Mouse (Mus musculus): ENCODE data around the gene Dnmt3l.

The Dnmt3l gene

DNA sequence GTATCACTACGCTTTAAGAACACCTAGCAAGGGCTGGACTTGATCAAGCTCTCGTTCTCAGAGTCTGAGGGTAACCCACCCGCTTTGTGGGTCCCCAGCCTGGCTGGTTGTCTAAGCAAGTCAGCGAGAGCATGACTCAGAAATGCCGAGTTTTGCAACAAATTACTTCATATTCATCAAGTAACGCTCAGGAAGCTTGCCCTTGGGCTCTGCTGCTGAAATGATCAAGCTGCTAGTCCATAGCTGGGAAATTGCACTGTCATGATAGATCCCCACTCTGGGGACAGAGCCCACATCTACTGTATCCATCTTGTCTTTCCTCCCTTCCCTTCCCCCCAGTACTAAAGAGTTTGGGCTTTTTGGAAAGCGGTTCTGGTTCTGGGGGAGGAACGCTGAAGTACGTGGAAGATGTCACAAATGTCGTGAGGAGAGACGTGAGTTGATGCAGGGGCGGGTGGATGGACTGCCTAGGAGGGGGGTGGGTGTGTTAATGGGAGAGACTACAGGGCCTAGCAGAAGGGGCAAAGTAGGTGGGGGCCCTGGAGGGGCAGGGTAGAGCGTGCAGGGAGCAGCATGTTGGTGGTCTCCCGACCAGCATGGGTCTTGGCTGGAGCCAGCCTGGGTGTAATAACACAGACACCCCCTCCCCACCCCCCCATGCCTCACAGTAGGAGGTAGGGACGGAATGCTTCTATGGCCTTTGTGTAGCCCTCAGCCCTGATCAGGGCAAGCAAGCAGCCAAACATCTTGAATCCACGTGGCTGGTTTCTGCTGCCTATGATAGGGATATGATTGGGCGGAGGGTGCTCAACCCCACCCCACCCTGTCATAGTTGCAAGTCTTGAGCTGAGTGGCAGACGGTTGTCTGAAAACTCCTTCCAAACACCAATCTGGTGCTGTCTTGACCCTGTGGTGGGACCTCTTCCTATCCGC, 13.2 kb downstream of the Dnmt3l start:
- ChIA-PET POLR2A (interaction anchor here in 3 of 4 experiments (0.5 to 1.7 kb wide), 16 partner anchors 14 to 1726 kb away, joined by 3 to 7 read pairs (median 4); partner anchors contain the start of genes Icosl (in 2 of the 3), Pfkl (in 2 of the 3) and D10Jhu81e (in 1 of the 3)), CTCF (interaction anchor here in 1 of 4 experiments (0.7 kb wide), 1 partner anchor 12 kb away, joined by 3 read pairs; no protein-coding TSS in a partner anchor)

GRCm38 (mm10) chr10:78057056-78057455, 15.3 kb downstream of the Dnmt3l start:
- ChIA-PET POLR2A (interaction anchor here in 1 of 4 experiments (0.9 kb wide), 1 partner anchor 12 kb away, joined by 3 read pairs; the partner anchor contains the start of gene Icosl), CTCF (no interaction called here)

DNA sequence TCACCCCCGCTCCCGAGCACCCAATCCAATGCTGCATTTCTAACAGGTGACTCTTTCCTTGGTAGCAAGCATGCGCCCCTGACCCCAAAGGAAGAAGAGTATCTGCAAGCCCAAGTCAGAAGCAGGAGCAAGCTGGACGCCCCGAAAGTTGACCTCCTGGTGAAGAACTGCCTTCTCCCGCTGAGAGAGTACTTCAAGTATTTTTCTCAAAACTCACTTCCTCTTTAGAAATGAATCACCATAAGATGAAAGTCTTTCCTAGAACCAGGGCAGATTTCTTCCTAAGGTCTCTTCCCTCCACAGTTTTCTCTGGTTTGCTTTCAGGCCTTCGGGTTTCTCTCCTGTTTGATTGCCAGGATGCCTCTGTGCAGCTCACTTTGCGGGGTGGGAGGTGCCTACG, 21.4 kb downstream of the Dnmt3l start:
- CTCF ChIA-PET: interaction anchor here in 1 of 4 experiments (0.6 to 0.9 kb wide), 2 partner anchors 216 to 1861 kb away, joined by 3 read pairs; no protein-coding TSS in a partner anchor
- POLR2A ChIA-PET: no interaction called here

DNA sequence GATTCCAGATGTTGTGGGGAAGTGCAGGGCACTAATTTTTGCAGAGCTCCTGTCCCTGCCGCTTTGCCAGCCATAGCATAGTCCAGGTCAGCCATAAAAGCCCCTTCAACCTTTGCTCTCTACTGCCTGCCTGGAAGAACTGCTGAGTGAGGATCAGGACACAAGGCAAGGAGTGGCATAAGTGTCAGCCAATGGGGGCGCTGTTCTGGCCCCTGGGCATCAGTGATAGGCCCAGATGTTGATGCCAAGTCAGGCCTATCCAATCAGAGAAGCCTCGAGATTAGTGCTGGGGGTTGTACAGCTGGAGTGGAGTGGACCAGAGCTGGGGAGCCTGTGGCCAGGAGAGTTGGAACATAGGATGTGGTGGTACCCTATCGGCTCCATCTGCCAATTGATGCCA, 25.5 kb downstream of the Dnmt3l start:
- POLR2A ChIA-PET: interaction anchor here in 1 of 4 experiments (0.6 kb wide), 2 partner anchors 19 to 141 kb away, joined by 3 to 7 read pairs; no protein-coding TSS in a partner anchor
- CTCF ChIA-PET: no interaction called here

GRCm38 (mm10) chr10:78068541-78068940, 26.8 kb downstream of the Dnmt3l start:
- POLR2A ChIA-PET: interaction anchor here in 3 of 4 experiments (0.6 to 1.6 kb wide), 41 partner anchors 8 to 396 kb away, joined by 3 to 19 read pairs (median 4); partner anchors contain the start of genes Pfkl (in 3 of the 3), Pdxk (in 1 of the 3) and Pwp2 (in 1 of the 3)
- CTCF ChIA-PET: interaction anchor here in 2 of 4 experiments (0.5 to 1.3 kb wide), 11 partner anchors 9 to 419 kb away, joined by 3 to 5 read pairs (median 4); no protein-coding TSS in a partner anchor

GRCm38 (mm10) chr10:78069101-78070011, 27.6 kb downstream of the Dnmt3l start, which contains the start of gene Icosl:
Icosl (plus strand) TSS chr10:78069302.
- ChIA-PET POLR2A (interaction anchor here (0.6 to 1.6 kb wide), 50 partner anchors 9 to 955 kb away, joined by 3 to 19 read pairs (median 3); partner anchors contain the start of genes Pfkl (in 3 of the 4), Pdxk (in 1 of the 4) and Pwp2 (in 1 of the 4)), CTCF (interaction anchor here in 3 of 4 experiments (0.5 to 1.3 kb wide), 15 partner anchors 9 to 1484 kb away, joined by 3 to 5 read pairs (median 4); partner anchors contain the start of genes Aire (in 1 of the 3) and Rrp1 (in 1 of the 3))

DNA sequence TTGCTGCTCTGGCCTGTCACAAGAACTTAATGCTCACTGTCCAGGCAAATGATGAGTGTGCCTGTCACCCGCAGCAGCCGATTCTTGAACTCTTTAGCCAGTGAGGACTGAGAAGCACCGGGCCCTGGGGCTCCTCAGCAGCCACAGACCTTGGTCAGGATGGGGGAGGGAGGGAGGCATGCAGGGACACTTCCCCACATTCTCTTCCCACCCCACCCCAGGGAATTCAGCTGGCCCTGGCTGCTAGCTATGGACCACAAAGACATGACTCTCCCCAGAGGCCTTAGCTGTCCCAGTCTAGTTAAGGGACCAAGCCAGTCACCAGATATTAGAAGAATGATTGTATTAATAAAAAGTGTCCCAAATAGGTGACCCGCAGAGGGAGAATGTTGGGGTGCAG, 32.4 kb downstream of the Dnmt3l start:
- POLR2A ChIA-PET: interaction anchor here in 3 of 4 experiments (0.5 to 1.2 kb wide), 6 partner anchors 10 to 1767 kb away, joined by 3 to 4 read pairs (median 3); no protein-coding TSS in a partner anchor
- CTCF ChIA-PET: no interaction called here

DNA sequence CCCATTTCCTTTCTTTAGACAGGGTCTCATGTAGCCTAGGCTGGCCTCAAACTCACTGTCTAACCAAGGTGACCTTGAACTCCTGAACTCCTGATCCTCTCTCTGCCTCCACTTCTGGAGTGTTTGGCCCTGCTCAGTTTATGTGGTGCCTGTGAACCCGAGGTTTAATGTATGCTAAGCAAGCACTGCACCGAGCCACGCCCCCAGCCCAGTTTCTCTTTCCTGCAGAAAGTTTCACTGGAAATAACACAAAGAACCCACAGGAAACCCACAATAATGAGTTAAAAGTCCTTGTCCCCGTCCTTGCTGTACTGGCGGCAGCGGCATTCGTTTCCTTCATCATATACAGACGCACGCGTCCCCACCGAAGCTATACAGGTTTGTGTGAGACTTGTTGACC, 33.2 kb downstream of the Dnmt3l start:
- POLR2A ChIA-PET: interaction anchor here in 3 of 4 experiments (0.8 to 1.3 kb wide), 5 partner anchors 9 to 37 kb away, joined by 3 to 5 read pairs (median 3); no protein-coding TSS in a partner anchor
- CTCF ChIA-PET: interaction anchor here in 1 of 4 experiments (0.6 kb wide), 1 partner anchor 747 kb away, joined by 3 read pairs; no protein-coding TSS in a partner anchor

DNA sequence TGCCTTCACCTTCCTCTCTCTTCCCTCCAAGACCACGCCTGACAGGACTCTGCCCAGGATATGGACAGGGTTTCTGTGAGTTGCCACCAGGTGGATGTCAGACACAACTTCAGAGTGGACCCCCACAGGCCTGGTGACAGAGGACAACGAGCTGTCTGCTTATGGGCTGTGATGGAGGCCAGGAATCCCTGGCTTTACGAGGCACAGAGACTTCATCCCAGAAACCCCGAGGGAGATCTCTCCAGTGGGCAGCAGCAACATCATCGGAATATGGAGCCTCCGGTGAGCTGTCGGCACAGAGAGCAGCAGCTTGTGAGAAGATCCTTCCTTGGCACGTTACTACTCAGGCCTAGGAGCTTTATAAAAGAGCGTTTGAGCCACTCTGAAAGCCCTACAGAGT, 36.1 kb downstream of the Dnmt3l start:
- CTCF ChIA-PET: interaction anchor here in 3 of 4 experiments (0.6 to 1.2 kb wide), 6 partner anchors 9 to 1751 kb away, joined by 3 to 8 read pairs (median 4); partner anchors contain the start of gene Icosl (in 1 of the 3)

GRCm38 (mm10) chr10:78078276-78078675, 36.5 kb downstream of the Dnmt3l start:
- ChIA-PET CTCF (interaction anchor here in 3 of 4 experiments (0.6 to 1.2 kb wide), 7 partner anchors 9 to 1752 kb away, joined by 3 to 8 read pairs (median 3); partner anchors contain the start of gene Icosl (in 1 of the 3)), POLR2A (interaction anchor here in 3 of 4 experiments (0.7 to 1.8 kb wide), 10 partner anchors 9 to 843 kb away, joined by 3 to 7 read pairs (median 4); partner anchors contain the start of genes Icosl (in 2 of the 3) and Cstb (in 1 of the 3))

More for the DNA sequence above, 36.1 kb downstream of the Dnmt3l start:
- POLR2A ChIA-PET: interaction anchor here in 2 of 4 experiments (0.7 to 1.8 kb wide), 8 partner anchors 9 to 843 kb away, joined by 3 to 7 read pairs (median 5); partner anchors contain the start of gene Icosl (in 2 of the 2)

- CTCF ChIA-PET: interaction anchor here in 1 of 4 experiments (0.6 kb wide), 1 partner anchor 798 kb away, joined by 3 read pairs; no protein-coding TSS in a partner anchor
- POLR2A ChIA-PET: interaction anchor here (0.6 to 1.3 kb wide), 4 partner anchors 11 to 473 kb away, joined by 3 to 4 read pairs (median 4); partner anchors contain the start of gene Icosl (in 2 of the 4)
Measured at GRCm38 (mm10) chr10:78079955-78080591, 38.3 kb downstream of the Dnmt3l start.

GRCm38 (mm10) chr10:78084073-78084472, 42.3 kb downstream of the Dnmt3l start:
- ChIA-PET CTCF (no interaction called here), POLR2A (interaction anchor here in 3 of 4 experiments (0.6 to 1.4 kb wide), 8 partner anchors 8 to 178 kb away, joined by 3 to 4 read pairs (median 3); partner anchors contain the start of gene Pfkl (in 1 of the 3))

DNA sequence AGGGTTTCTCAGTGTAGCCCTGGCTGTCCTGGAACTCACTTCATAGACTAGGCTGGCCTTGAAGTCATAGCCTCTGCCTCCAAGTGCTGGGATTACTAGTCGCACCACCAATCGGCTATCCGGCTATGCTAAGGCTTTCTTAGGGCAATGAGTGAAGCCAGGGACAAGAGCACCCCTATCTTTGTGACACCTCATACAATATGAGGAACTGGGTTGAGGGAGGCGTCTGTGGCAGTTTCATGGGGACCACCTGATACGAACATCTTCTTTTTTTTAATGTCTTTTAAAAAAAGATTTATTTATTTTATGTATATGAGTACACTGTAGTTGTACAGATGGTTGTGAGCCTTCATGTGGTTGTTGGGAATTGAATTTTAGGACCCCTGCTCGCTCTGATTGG, 44.0 kb downstream of the Dnmt3l start:
- CTCF ChIA-PET: no interaction called here
- POLR2A ChIA-PET: interaction anchor here in 1 of 4 experiments (1.0 to 1.3 kb wide), 2 partner anchors 11 to 17 kb away, joined by 3 read pairs; partner anchors contain the start of gene Icosl

- POLR2A ChIA-PET: interaction anchor here in 1 of 4 experiments (1.3 kb wide), 1 partner anchor 10 kb away, joined by 3 read pairs; no protein-coding TSS in a partner anchor
Measured at GRCm38 (mm10) chr10:78086444-78087061, 44.8 kb downstream of the Dnmt3l start.

GRCm38 (mm10) chr10:78087101-78087511, 45.4 kb downstream of the Dnmt3l start:
- CTCF ChIA-PET: no interaction called here
- POLR2A ChIA-PET: interaction anchor here in 2 of 4 experiments (1.3 to 1.9 kb wide), 2 partner anchors 9 to 10 kb away, joined by 3 to 6 read pairs; no protein-coding TSS in a partner anchor

More at GRCm38 (mm10) chr10:78086444-78087061, 44.8 kb downstream of the Dnmt3l start:
- CTCF ChIA-PET: interaction anchor here in 2 of 4 experiments (0.5 kb wide), 2 partner anchors 31 to 632 kb away, joined by 3 to 4 read pairs; partner anchors contain the start of gene Casp14 (in 1 of the 2)

- ChIA-PET CTCF (no interaction called here), POLR2A (interaction anchor here in 1 of 4 experiments (0.7 kb wide), 1 partner anchor 14 kb away, joined by 3 read pairs; no protein-coding TSS in a partner anchor)
Measured at GRCm38 (mm10) chr10:78090246-78090645, 48.5 kb downstream of the Dnmt3l start.
